Mouse (Mus musculus) monocyte, adult 5-6 weeks (primary cell): ENCODE results near the gene Tmed1. TPM values are rescaled to one million over a fixed set of nuclear protein-coding genes. Genes with fewer than 3 reads are reported as not detected.
"Not testable (repeated sequence)": the region's sequence is repeated elsewhere in the genome, so short reads cannot be mapped to it uniquely, and the experiment has no call there.

Experiments
- ATAC-seq: fragments of 153-309, 156-312 bp; replicated peaks from 2 replicates; pipeline ENCODE4 v1.8.0; 2017; ENCODE audit warnings: mild to moderate bottlenecking; ENCODE audit not compliant: low TSS enrichment, insufficient number of reproducible peaks, severe bottlenecking, poor library complexity, low FRiP score
- total RNA-seq: library from RNA; stranded (forward); fragments of 200-1000, 200-491, 200-594 nt; gene quantifications from 3 replicates; pipeline ENCODE4 v1.2.3, GENCODE M21; 2017

Gene Tmed1
- total RNA-seq, 1 experiment from 2014 or later: 6.3 TPM

- no peak for ATAC-seq
Measured at GRCm38 (mm10) chr9:21494726-21495125, 15.3 kb downstream of the Tmed1 start.

- ATAC-seq: no peak
Measured at GRCm38 (mm10) chr9:21493907-21494306, 16.1 kb downstream of the Tmed1 start.

- ATAC-seq: no peak
Measured at GRCm38 (mm10) chr9:21490696-21491095, 19.4 kb downstream of the Tmed1 start.

- ATAC-seq: not testable (repeated sequence)
Measured at GRCm38 (mm10) chr9:21488246-21488645, 21.8 kb downstream of the Tmed1 start.

GRCm38 (mm10) chr9:21484065-21484464 lies 26.0 kb downstream of the Tmed1 start:
- ATAC-seq: no peak

- no peak for ATAC-seq
Measured at GRCm38 (mm10) chr9:21477707-21478106, 32.3 kb downstream of the Tmed1 start.

GRCm38 (mm10) chr9:21472913-21473312 lies 37.1 kb downstream of the Tmed1 start:
- no peak for ATAC-seq

GRCm38 (mm10) chr9:21469032-21470024 lies 40.7 kb downstream of the Tmed1 start:
- peak; percentile 75 for ATAC-seq

GRCm38 (mm10) chr9:21464565-21464928 lies 45.5 kb downstream of the Tmed1 start:
- not testable (repeated sequence) for ATAC-seq

GRCm38 (mm10) chr9:21463766-21464564 lies 46.1 kb downstream of the Tmed1 start:
- no peak for ATAC-seq

GRCm38 (mm10) chr9:21463138-21463590 lies 46.9 kb downstream of the Tmed1 start:
- ATAC-seq: peak; percentile 77

- no peak for ATAC-seq
Measured at GRCm38 (mm10) chr9:21460400-21460940, 49.6 kb downstream of the Tmed1 start.

GRCm38 (mm10) chr9:21458821-21459220 lies 51.2 kb downstream of the Tmed1 start:
- ATAC-seq: no peak

Other genes with a start within 250 kb of the Tmed1 start
- 31.7 to 39.6 TPM (median 34.6 TPM) in 3 replicates for gene Atg4d, start 245.0 kb downstream of the Tmed1 start, total RNA-seq
- gene Kri1, start 222.3 kb downstream of the Tmed1 start, total RNA-seq: 91.2 to 154 TPM (median 120 TPM) in 3 replicates
- gene Cdkn2d, start 218.8 kb downstream of the Tmed1 start, total RNA-seq: 58.8 to 83.6 TPM (median 66.5 TPM) in 3 replicates
- gene Ap1m2, start 197.9 kb downstream of the Tmed1 start, total RNA-seq: 1.6 to 2.0 TPM (median 1.8 TPM) in 3 replicates
- gene Slc44a2, start 189.6 kb downstream of the Tmed1 start, total RNA-seq: 230 to 297 TPM (median 259 TPM) in 3 replicates
- 47.3 to 58.8 TPM (median 54.8 TPM) in 3 replicates for gene Ilf3, start 142.4 kb downstream of the Tmed1 start, total RNA-seq
- gene Qtrt1, start 98.4 kb downstream of the Tmed1 start, total RNA-seq: 7.2 to 12.8 TPM (median 7.3 TPM) in 3 replicates
- 178 to 219 TPM (median 197 TPM) in 3 replicates for gene Dnm2, start 85.3 kb downstream of the Tmed1 start, total RNA-seq
- gene AB124611, start 15.9 kb upstream of the Tmed1 start, total RNA-seq: 191 to 299 TPM (median 267 TPM) in 3 replicates
- gene Carm1, start 36.6 kb upstream of the Tmed1 start, total RNA-seq: 13.5 to 23.0 TPM (median 17.2 TPM) in 3 replicates
- 21.2 to 32.4 TPM (median 25.6 TPM) in 3 replicates for gene Timm29, start 82.5 kb upstream of the Tmed1 start, total RNA-seq
- 9.4 to 12.1 TPM (median 10.3 TPM) in 3 replicates for gene Yipf2, start 82.6 kb upstream of the Tmed1 start, total RNA-seq
- gene Smarca4, start 105.9 kb upstream of the Tmed1 start, total RNA-seq: 46.9 to 71.7 TPM (median 48.3 TPM) in 3 replicates
- gene Ldlr, start 213.2 kb upstream of the Tmed1 start, total RNA-seq: 63.8 to 106 TPM (median 96.1 TPM) in 3 replicates